Mouse (Mus musculus) liver, embryonic 13.5 days (tissue): ENCODE data around the gene Ptpre. TPM values are rescaled to one million over a fixed set of nuclear protein-coding genes. Genes with fewer than 3 reads are reported as not detected.

Experiments
- ATAC-seq: fragments of 200-750 bp; cut with Nextera tagmentation; 2 replicates; pipeline ENCODE4 v1.8.0; 2017; ENCODE audit warnings: low read depth, mild to moderate bottlenecking, moderate number of reproducible peaks, moderate library complexity
- DNase-seq: peaks from one replicate; pipeline ENCODE4 v3.0.0; 2022
- H3K27ac ChIP-seq: fragments of 300-500 bp; sonication (generic); 2 replicates; pipeline ENCODE4 v1.5.1; 2015; ENCODE audit warnings: moderate library complexity, mild to moderate bottlenecking, inconsistent platforms
- H3K27me3 ChIP-seq: fragments of 300-500 bp; sonication (generic); 2 replicates; pipeline ENCODE4 v1.6.1; 2015; ENCODE audit warnings: mild to moderate bottlenecking, inconsistent platforms
- H3K36me3 ChIP-seq: fragments of 300-500 bp; sonication (generic); 2 replicates; pipeline ENCODE4 v1.6.1; 2015; ENCODE audit warnings: mild to moderate bottlenecking, inconsistent platforms
- H3K4me1 ChIP-seq: fragments of 300-500 bp; sonication (generic); replicated peaks from 2 replicates; pipeline ENCODE4 v1.6.1; 2015; ENCODE audit warnings: inconsistent platforms
- H3K4me2 ChIP-seq: fragments of 300-500 bp; sonication (generic); 2 replicates; pipeline ENCODE4 v1.6.1; 2015; ENCODE audit warnings: inconsistent platforms, mild to moderate bottlenecking, moderate library complexity
- H3K4me3 ChIP-seq: fragments of 300-500 bp; sonication (generic); replicated peaks from 2 replicates; pipeline ENCODE4 v1.5.1; 2015; ENCODE audit warnings: mild to moderate bottlenecking, inconsistent platforms
- H3K9ac ChIP-seq: fragments of 300-500 bp; sonication (generic); 2 replicates; pipeline ENCODE4 v1.6.1; 2015; ENCODE audit warnings: mild to moderate bottlenecking, inconsistent platforms
- H3K9me3 ChIP-seq: fragments of 300-500 bp; sonication (generic); replicated peaks from 2 replicates; pipeline ENCODE4 v1.6.1; 2016; ENCODE audit warnings: inconsistent platforms
- WGBS: fragments of 180-500 bp; shearing (Covaris S2); methylation state at CpG from one replicate; pipeline ENCODE4 v1.1.7; 2015; ENCODE audit not compliant: insufficient replicate concordance; 5-methylcytosine and 5-hydroxymethylcytosine counted together
- polyA plus RNA-seq: library from polyadenylated mRNA; unstranded; fragments of >200 nt; fragmentation: Nextera tagmentation; extraction: Ambion mirVana; gene quantifications from 2 replicates; pipeline ENCODE4 v1.2.1, GENCODE M21; 2015

The Ptpre gene
- polyA plus RNA-seq, 1 experiment from 2014 or later: 2.8 TPM

DNA sequence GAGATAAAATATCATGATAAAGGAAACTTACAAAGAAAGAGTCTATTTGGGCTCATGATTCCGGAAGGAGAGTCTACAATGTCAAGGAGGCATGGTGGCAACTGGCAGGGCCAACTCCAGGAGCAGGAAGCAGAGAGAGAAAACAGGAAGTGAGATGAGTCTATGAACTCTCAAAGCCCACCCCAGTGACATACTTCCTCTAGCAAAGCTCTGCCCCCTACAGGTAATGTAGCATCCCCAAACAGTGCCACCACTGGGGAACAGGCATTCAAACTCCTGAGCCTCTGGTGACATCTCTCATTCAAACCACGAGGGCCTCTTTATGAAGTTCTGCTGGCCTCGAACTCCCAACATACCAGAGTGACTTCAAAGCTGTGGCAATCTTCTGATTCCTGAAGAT, 25.6 kb upstream of the Ptpre start:
- Histone ChIP-seq H3K27me3 (no peaks in the 10 kb centered on the region), H3K36me3 (no peaks in the 10 kb centered on the region), H3K4me1 (no peaks in the 10 kb centered on the region), H3K4me2 (no peak overlapping the region), H3K9me3 (no peaks in the 10 kb centered on the region), H3K27ac (no peak overlapping the region), H3K4me3 (no peak overlapping the region), H3K9ac (no peak overlapping the region)
- WGBS: 65% methylated on average over 3 of the region's 3 CpGs
- ATAC-seq (no peak), DNase-seq (no peak)

DNA sequence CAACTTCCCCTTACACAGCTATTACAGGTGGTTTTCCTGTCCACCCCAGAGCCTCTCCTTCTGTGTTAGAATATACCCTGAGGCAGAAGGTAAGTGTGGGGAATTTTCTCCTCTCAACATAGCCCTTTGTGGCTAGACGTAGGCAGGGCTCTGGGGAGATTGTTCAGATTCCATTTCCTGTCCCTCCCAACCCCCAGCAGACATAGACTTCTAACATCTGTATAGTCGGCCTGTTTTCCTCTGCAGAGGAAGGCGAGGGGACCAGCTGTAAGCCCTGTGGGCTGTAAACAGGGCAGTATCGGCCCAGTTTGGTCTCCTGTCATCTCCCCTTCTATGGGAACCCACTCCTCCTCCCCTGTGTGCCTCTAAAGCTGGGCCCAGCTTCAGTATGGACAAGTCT, 20.1 kb upstream of the Ptpre start:
- H3K36me3 ChIP-seq: no peaks in the 10 kb centered on the region
- DNase-seq: no peak
- H3K9ac ChIP-seq: no peak overlapping the region
- no peaks in the 10 kb centered on the region for H3K9me3 ChIP-seq
- H3K4me1 ChIP-seq: peaks cover 4% of the 10 kb centered on the region; the same call in 1 of the 2 replicates
- H3K4me2 ChIP-seq: no peak overlapping the region
- ATAC-seq: no peak
- 18% methylated on average over 4 of the region's 4 CpGs for WGBS
- no peaks in the 10 kb centered on the region for H3K27me3 ChIP-seq
- no peak overlapping the region for H3K27ac ChIP-seq
- no peak overlapping the region for H3K4me3 ChIP-seq

GRCm38 (mm10) chr7:135520241-135520640, 17.0 kb upstream of the Ptpre start:
- Histone ChIP-seq H3K4me2 (no peak overlapping the region), H3K36me3 (no peaks in the 10 kb centered on the region), H3K4me1 (peaks cover 4% of the 10 kb centered on the region; the same call in 1 of the 2 replicates), H3K27me3 (no peaks in the 10 kb centered on the region), H3K9ac (no peak overlapping the region), H3K4me3 (no peak overlapping the region), H3K27ac (no peak overlapping the region), H3K9me3 (no peaks in the 10 kb centered on the region)
- WGBS: 31% methylated on average over 5 of the region's 5 CpGs
- DNase-seq (no peak), ATAC-seq (no peak)

GRCm38 (mm10) chr7:135521755-135522512, 15.3 kb upstream of the Ptpre start:
- DNase-seq: no peak
- Histone ChIP-seq H3K36me3 (no peaks in the 10 kb centered on the region), H3K9me3 (no peaks in the 10 kb centered on the region), H3K9ac (no peak overlapping the region), H3K4me2 (no peak overlapping the region), H3K27me3 (0 out of 2 replicates have a peak, but pooled peaks cover 4% of the 10 kb centered on the region), H3K4me1 (peaks cover 4% of the 10 kb centered on the region; the same call in 1 of the 2 replicates), H3K4me3 (no peak overlapping the region), H3K27ac (no peak overlapping the region)
- ATAC-seq: peak; percentile 45; the same call in 1 of the 2 replicates
- 51% methylated on average over 15 of the region's 15 CpGs for WGBS

- Histone ChIP-seq H3K4me2 (no peak overlapping the region), H3K27ac (no peak overlapping the region), H3K9ac (no peak overlapping the region), H3K9me3 (no peaks in the 10 kb centered on the region), H3K4me1 (peaks cover 4% of the 10 kb centered on the region; the same call in 1 of the 2 replicates), H3K4me3 (no peak overlapping the region), H3K27me3 (0 out of 2 replicates have a peak, but pooled peaks cover 4% of the 10 kb centered on the region), H3K36me3 (no peaks in the 10 kb centered on the region)
- no peak for ATAC-seq
- 34% methylated on average over 4 of the region's 4 CpGs for WGBS
- no peak for DNase-seq
Observed at GRCm38 (mm10) chr7:135523981-135524380, 13.3 kb upstream of the Ptpre start.

- Histone ChIP-seq H3K27ac (no peak overlapping the region), H3K36me3 (no peaks in the 10 kb centered on the region), H3K9me3 (no peaks in the 10 kb centered on the region), H3K4me3 (no peak overlapping the region), H3K4me1 (peaks cover 4% of the 10 kb centered on the region; the same call in 1 of the 2 replicates), H3K9ac (no peak overlapping the region), H3K4me2 (no peak overlapping the region), H3K27me3 (0 out of 2 replicates have a peak, but pooled peaks cover 4% of the 10 kb centered on the region)
- WGBS: 71% methylated on average over 6 of the region's 6 CpGs
- DNase-seq (no peak), ATAC-seq (no peak)
Observed at GRCm38 (mm10) chr7:135524424-135524967, 12.8 kb upstream of the Ptpre start.

DNA sequence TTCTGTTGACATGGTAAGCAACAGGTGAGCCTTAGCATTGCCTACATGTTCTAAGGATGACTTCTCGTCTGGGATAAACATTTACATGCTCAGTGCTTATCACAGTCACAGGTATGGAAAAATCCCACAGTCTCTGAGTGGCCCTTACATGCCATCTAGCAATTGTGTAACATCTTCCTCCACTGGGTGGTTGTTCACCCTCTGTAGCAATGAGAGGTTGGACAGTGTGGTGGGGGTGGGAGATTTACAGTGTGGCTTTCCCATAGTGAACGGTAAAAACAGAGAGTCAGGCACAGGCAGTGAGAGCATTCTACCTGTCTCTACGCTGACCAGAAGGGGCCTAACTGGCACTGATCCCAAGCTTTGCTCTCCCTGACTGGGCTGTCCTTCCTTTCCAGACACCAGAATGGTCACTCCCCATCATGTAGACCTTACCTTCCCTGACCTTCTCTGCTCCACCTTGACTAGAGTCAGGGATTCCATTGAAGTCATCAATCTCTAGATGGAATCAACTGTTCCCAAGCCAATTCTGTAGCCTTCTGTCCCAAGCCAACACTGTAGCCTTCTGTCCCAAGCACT, 10.6 kb upstream of the Ptpre start:
- no peak overlapping the region for H3K4me2 ChIP-seq
- no peak overlapping the region for H3K9ac ChIP-seq

GRCm38 (mm10) chr7:135527169-135527568, 10.1 kb upstream of the Ptpre start:
- Histone ChIP-seq H3K4me3 (no peak overlapping the region), H3K27me3 (0 out of 2 replicates have a peak, but pooled peaks cover 4% of the 10 kb centered on the region), H3K9ac (no peak overlapping the region), H3K4me2 (no peak overlapping the region), H3K36me3 (no peaks in the 10 kb centered on the region), H3K9me3 (no peaks in the 10 kb centered on the region), H3K4me1 (peaks cover under 1% of the 10 kb centered on the region; the same call in 1 of the 2 replicates), H3K27ac (no peak overlapping the region)
- WGBS: 9% methylated on average over 3 of the region's 3 CpGs
- DNase-seq: no peak
- ATAC-seq: no peak

More for the DNA sequence above, 10.6 kb upstream of the Ptpre start:
- WGBS: 47% methylated on average over 3 of the region's 3 CpGs
- H3K27ac ChIP-seq: no peak overlapping the region
- 0 out of 2 replicates have a peak, but pooled peaks cover 4% of the 10 kb centered on the region for H3K27me3 ChIP-seq
- ATAC-seq (no peak), DNase-seq (no peak)
- no peaks in the 10 kb centered on the region for H3K9me3 ChIP-seq
- no peaks in the 10 kb centered on the region for H3K36me3 ChIP-seq
- no peak overlapping the region for H3K4me3 ChIP-seq
- H3K4me1 ChIP-seq: peaks cover 4% of the 10 kb centered on the region; the same call in 1 of the 2 replicates

DNA sequence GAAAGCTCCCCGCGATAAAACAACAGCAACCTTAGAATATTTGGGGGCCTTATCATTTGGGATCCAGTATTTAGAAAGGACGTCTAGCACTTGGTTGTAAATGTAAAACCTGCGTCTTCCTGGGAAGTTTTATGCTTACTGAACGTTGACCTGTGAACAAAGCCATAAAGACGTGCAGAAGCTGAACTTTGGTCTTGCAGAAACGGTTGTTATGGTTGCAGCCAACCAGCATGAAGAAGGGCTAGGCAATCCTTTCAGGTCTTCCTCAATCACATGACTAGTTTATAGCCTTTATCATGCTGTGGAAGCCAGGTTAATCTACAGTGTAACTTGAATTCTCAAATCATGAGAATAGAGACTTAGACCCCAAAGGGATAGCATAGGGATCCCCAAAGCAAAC, 8.8 kb upstream of the Ptpre start, which contains the start of gene Clrn3:
Clrn3 (minus strand) TSS at position 140 of the 400 bp plus-strand sequence.
- H3K4me3 ChIP-seq: no peak within 1 kb of the TSS
- H3K27ac ChIP-seq: no peak within 1 kb of the TSS
- no peaks in the 10 kb centered on the region for H3K9me3 ChIP-seq
- no peaks in the 10 kb centered on the region for H3K36me3 ChIP-seq
- ATAC-seq: no peak
- H3K27me3 ChIP-seq: 0 out of 2 replicates have a peak, but pooled peaks cover 4% of the 10 kb centered on the region
- H3K9ac ChIP-seq: no peak within 1 kb of the TSS
- DNase-seq: no peak
- H3K4me1 ChIP-seq: no peaks in the 10 kb centered on the region
- no peak within 1 kb of the TSS for H3K4me2 ChIP-seq
- 66% methylated on average over 7 of the region's 7 CpGs for WGBS

- Histone ChIP-seq H3K9me3 (no peaks in the 10 kb centered on the region), H3K27ac (no peak overlapping the region), H3K9ac (no peak overlapping the region), H3K4me3 (no peak overlapping the region), H3K36me3 (no peaks in the 10 kb centered on the region), H3K27me3 (0 out of 2 replicates have a peak, but pooled peaks cover 4% of the 10 kb centered on the region), H3K4me2 (no peak overlapping the region), H3K4me1 (no peaks in the 10 kb centered on the region)
- 70% methylated on average over 2 of the region's 2 CpGs for whole genome bisulfite sequencing
- no peak for DNase-seq
- ATAC-seq: no peak
Observed at GRCm38 (mm10) chr7:135529068-135529467, 8.2 kb upstream of the Ptpre start.

- H3K4me2 ChIP-seq: no peak overlapping the region
- H3K9ac ChIP-seq: no peak overlapping the region
- ATAC-seq (no peak), DNase-seq (no peak)
- H3K36me3 ChIP-seq: no peaks in the 10 kb centered on the region
- H3K27me3 ChIP-seq: peaks cover 6% of the 10 kb centered on the region; the same call in 1 of the 2 replicates
- no peaks in the 10 kb centered on the region for H3K9me3 ChIP-seq
- peaks cover 43% of the 10 kb centered on the region for H3K4me1 ChIP-seq
- no peak overlapping the region for H3K4me3 ChIP-seq
- no peak overlapping the region for H3K27ac ChIP-seq
- WGBS: 20% methylated on average over 2 of the region's 2 CpGs
Observed at GRCm38 (mm10) chr7:135534548-135535189, 2.6 kb upstream of the Ptpre start.
